Mouse (Mus musculus): ENCODE results near the gene Gm3045.
A peak's percentile ranks its signal among the peaks of the same experiment; 100 is the strongest.

Gm3045 gene

GRCm38 (mm10) chr13:56426365-56426764, at the start of gene Gm3045:
TSS of gene Gm3045 (plus strand) at chr13:56426594.
- no peak for DNase-seq (ENCODE audit: low spot score)

DNA sequence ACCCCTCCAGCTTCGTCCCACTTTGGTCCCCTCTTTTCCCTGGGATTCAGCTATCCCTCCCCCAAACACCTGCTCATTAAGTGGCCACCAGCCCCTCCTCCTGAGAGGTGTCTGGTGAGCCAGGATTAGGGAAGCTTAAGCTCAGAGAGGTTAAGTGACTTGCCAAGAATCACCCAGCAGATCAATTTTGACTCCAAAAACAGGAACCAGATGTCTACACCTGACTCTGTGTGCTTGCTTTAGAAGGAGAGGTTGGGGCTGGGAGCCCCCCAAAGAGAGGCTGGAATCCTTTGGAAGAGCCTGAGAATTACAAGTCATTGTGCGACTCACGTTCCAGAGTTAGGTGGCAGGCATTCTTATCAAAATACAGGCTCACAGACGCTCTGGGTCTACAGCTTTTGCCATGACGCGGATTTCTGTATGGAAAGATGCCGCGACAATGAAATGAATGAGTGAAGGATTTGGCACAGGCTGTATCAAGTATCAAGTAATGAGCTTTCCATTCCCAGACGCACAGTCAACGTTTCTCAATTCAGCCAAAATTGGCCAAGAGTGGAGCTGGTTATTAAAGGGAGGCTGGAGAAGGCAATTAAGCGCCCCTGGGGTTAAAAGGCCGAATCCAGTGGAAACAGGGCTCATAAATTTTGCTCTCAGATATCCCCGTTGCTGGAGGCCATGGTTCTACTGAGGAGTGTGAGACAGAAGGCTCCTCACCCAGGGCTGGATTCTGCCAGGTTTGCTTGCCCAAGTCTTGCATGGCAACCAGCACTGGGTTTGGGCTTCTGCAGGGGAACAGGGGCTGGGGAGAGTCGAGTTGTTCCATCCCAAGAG, 45.3 kb upstream of the Gm3045 start:
- DNase-seq (ENCODE audit: low spot score) = no peak

GRCm38 (mm10) chr13:56383406-56383805, 43.0 kb upstream of the Gm3045 start:
- no peak for DNase-seq (ENCODE audit: low spot score)

DNA sequence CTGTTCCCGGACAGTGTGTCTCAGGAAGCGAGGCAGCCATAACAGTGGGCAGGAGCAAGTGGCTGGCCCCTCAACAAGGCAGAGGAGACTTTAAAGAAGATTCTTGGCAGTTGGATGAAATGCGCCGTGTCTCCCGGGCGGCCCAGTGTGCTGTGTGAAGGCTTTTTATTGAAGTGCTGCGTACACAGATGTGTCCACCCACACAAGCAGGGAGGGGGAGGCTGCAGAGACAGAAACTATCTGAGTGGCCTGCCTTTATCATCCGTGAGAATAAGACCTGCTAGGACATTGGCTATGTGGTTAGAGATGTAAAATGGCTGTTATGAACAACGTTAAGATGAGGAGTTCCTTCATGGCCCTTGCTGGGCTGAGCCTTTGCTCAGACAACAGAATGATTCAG, 40.0 kb upstream of the Gm3045 start:
- peak; percentile 13 for DNase-seq (ENCODE audit: low spot score)

DNA sequence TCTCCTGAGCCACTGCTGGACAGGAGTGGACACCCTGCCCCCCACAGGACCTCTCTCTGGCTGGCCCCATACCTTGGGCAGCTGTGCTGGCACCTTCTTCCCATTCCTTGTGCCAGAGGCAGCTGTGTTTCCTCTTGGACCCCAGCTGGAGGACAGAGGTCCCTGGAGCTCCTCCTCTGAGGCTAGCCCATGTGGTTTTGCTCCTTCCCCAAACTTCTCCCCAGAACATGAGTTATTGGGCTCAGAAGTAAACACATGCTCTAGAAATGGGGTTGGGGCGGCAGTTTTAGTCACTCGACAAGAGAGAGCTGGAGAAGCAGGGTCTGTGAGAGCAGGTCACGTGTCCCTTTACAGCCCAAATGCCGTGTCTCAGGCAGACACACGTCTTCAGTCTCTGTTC, 39.0 kb upstream of the Gm3045 start:
- DNase-seq (ENCODE audit: low spot score) = no peak

DNA sequence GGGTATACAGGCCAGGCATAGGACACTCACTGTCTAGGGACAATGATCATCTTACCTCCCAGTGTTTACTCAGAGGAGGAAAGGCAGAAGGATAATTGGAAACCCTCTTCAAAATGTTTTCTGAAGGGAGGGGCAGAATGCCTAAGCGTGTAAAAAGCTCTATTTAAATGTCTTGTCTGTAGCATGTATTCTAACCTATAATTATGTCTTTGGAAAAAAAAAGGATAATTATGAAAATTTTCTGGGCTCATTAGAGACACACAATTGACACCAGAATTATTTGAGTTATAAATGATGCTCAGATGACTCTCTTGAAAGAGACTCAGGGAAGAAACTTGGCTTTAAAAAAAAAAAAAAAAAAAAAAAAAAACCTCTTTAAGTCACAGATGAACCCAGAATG, 38.4 kb upstream of the Gm3045 start:
- DNase-seq (ENCODE audit: low spot score) = no peak

DNA sequence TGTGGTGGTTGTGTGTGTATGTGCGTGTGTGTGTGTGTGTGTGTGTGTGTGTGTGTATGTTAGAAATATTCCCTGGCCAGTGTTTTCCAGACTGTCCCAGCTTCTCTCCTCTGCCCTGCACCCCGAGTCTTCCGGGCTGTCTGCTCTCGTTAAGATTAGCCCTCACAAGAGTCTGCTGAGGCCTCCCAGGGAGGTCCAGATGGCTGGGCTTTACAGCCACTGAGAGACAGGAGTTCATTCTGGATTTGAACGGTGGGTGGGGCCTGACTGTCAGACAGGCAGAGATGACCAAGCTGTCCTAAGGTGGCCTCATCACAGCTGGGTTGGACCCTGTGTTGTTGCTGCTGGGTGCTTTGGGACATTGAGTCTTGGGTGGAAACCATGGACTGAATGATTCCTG, 28.8 kb upstream of the Gm3045 start:
- DNase-seq (ENCODE audit: low spot score) = no peak

DNA sequence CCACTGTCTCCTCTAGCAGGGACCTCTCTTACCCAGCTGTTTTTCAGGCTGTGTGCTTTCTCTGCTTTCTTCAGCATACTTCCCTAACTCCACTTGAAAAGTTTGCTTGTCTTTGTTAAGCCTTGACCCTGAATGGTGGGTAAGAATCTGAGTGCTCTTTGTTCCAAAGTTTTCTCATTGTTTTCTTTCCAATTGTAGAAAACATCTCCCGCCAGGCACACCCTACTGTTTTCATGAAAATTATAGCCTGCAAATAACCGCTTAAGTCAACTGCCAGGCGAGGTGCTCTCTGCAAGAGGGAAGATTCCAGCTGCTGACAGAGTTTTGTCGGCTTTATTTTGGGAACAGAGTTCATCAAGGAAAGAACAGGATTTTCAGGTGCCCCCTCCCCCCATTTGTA, 25.2 kb upstream of the Gm3045 start:
- DNase-seq (ENCODE audit: low spot score) = no peak

DNA sequence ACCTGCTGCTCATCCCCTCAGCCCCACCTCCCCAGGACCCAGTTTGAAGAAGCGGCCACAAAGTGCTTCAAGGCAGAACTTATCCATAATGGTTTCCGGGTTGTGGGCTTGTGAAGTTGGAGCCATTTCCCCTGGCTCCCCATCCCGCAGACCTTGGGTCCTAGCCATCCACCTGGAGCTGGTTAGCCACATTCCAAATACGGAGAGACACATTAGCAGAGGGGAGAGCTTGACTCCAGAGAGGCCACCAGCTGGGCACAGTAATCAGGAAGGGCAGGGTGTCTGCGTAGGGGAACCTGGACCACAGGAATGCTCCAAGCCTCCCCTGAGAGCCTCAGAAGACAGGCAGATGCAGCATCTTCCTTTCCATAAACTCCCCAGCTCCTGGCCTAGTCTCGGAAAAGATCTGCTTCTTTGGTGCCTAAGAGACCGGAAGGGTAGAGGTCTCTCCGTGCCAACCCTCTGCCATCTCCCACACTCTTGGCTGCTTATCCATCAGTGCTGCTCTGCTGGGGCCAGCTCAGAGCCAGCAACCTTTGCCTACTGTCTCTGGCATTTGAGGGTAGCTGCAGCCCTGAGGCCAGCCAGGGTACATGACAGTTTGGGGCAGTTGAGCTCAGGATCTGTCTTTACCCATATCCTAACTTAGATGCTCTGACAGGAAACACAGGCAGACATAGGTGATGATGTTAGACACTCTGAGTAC, 22.9 kb upstream of the Gm3045 start:
- no peak for DNase-seq (ENCODE audit: low spot score)

DNA sequence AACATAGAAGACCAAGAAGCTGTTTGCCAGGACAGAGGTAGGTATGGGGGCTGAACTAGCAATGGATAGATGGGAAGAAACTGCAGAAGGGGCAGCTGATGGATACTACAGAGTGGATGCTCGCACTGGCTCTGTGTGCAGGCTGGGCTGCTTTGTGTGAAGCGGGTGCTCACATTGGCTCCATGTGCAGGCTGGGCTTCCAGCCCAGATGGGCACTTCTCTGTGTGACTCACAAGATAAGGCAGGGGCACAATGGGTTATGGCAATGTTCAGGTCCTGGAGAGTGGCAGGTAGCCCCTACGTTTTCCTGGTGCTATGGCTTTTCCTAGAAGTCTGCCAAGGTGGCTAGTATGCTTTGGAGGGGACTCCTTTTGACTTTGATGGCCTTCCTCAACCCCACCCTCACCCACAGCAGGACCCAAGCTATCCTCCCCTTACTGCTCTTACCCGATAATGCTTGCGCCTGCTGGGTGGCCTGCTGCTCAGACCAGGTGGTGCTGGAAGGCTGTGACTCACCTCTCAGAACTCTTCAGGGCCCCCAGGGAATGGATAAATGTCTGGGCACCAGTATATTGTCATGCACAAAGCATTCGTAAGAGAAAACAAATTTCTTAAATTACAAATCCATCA, 21.8 kb upstream of the Gm3045 start:
- no peak for DNase-seq (ENCODE audit: low spot score)

- no peak for DNase-seq (ENCODE audit: low spot score)
Observed at GRCm38 (mm10) chr13:56412286-56412873, 14.0 kb upstream of the Gm3045 start.

GRCm38 (mm10) chr13:56418685-56419483, 7.5 kb upstream of the Gm3045 start:
- DNase-seq (ENCODE audit: low spot score) = no peak

GRCm38 (mm10) chr13:56419538-56419937, 6.9 kb upstream of the Gm3045 start:
- no peak for DNase-seq (ENCODE audit: low spot score)

DNA sequence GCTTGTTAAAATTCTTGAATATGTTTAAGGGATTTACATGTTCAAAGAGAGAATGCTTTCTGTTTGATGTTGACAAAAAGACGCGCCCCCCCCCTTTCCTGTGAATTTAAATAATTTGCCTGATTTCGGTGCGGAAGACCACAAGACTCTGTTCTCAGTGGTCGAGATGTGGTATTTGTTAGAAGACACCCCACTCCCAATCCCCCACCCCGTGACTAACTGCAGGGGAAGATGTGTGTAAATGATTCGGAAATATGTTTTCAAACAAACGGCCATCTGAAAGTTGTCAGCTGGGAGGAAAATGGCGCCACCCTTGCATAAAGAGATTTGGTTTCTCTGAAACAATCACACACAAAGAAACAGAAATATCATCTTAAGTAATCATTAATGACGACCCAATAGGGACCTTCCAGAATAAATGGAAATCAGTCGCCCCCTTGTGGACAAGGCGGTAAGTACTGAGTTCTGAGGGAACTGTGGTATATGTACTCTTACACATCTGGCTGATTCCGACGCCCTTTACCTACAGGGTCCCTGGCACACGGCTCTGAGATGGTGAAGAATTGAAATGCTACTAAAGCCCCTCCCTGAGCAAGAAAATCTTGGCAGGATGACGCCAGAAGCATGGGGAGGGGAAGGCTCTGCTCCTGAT, 4.2 kb upstream of the Gm3045 start:
- no peak for DNase-seq (ENCODE audit: low spot score)

DNA sequence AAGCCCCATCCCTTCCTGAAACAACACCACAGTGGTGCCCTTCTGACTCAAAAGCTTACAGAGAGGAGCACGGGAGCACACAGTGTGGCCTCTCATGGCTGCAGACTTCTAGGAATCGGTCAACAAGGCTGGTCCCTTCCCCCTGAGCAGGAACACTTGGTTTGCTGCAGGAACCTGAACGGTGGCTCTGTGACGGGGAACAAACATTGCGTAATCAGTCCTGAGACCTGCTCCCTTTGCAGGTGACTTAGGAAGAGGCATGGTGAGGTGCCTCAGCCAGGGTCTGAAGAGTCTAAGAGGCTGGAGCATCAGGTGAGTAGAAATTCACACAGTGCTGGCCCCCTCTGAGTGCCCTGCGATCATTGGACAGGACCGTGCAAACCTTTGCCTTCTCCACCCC, 463 bp upstream of the Gm3045 start:
- no peak for DNase-seq (ENCODE audit: low spot score)

- no peak for DNase-seq (ENCODE audit: low spot score)
Observed at GRCm38 (mm10) chr13:56428724-56429500, 2.5 kb downstream of the Gm3045 start.

- DNase-seq (ENCODE audit: low spot score) = no peak
Observed at GRCm38 (mm10) chr13:56432496-56432895, 6.1 kb downstream of the Gm3045 start.

DNA sequence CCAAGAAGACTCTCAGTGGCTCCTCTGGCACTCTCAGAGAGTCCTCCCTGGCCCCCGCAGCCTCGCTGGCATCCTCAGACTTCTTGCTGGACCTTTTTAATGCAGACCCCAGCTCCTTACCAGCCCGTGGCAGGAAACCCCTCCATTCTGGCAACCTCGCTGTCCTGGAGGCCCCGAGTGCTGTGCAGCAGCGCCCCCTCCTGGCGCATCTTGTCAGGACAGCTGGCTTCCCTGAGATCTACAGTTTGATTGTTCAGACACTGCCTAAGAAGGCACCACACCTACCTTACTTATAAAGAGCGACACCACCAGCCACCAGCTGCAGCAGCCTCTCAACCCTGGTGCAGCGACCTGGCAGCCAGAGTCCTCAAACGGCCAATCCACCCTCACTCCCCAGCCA, 7.1 kb downstream of the Gm3045 start:
- DNase-seq (ENCODE audit: low spot score) = no peak

- DNase-seq (ENCODE audit: low spot score) = no peak
Observed at GRCm38 (mm10) chr13:56434311-56434751, 7.9 kb downstream of the Gm3045 start.

- no peak for DNase-seq (ENCODE audit: low spot score)
Observed at GRCm38 (mm10) chr13:56435615-56436287, 9.4 kb downstream of the Gm3045 start.

Data from ovary, adult 18-20 months (tissue).